Mouse (Mus musculus): ENCODE data around the gene Speer1.
"Not testable (repeated sequence)": the region's sequence is repeated elsewhere in the genome, so short reads cannot be mapped to it uniquely, and the experiment has no call there.

The Speer1 gene

DNA sequence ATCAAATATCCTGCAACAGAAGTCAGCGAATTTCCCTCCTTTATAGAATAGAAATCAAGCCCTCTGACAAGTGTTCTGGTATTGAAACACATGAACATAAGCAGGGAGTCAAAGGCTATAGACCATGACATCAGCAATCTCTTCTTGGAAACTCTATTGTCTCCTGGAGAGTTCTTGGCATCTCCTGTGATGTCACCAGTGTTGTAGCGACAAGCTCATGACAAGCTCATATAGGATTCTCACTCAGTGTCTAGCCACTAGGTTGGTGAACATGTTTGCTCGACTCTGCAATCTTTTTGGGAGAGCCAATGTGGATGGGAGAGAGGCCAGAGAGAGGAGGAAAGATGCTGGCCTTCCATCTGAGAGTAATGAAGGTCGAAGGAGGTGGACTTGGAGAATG lies at the start of gene Speer1:
TSS of gene Speer1 (plus strand) at position 301 of the 400 bp plus-strand sequence.
- DNase-seq (ENCODE audit: low spot score in 2 of 2) = not testable (repeated sequence)
